Mouse (Mus musculus) right cerebral cortex, postnatal 4 days (tissue): ENCODE results near the gene Gngt1.

ENCODE experiments used
- DNase-seq: peaks from one replicate; pipeline ENCODE4 v3.0.0-alpha.2; 2022

Gene Gngt1

DNA sequence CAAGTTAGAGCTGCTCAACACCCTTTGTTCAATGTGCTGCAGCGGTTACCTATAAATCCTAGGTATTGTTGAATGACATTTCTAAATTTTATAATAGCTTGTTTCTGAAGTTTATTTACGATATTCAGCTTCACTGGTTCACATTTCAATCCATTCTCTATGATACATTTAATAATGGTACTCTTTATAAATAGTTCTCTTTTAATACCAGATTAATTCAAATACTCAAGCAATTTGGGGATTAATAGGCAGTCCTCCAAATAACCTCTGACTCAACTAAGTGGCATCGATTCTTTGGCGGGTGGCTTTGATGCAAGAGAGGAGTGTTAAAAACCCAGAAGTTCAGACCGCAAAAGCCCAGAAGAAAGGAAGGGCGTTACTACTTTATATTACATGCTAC lies at the start of gene Gngt1:
Gene Gngt1 (plus strand): TSS at position 301 of the 400 bp plus-strand sequence.
- DNase-seq = no peak

DNA sequence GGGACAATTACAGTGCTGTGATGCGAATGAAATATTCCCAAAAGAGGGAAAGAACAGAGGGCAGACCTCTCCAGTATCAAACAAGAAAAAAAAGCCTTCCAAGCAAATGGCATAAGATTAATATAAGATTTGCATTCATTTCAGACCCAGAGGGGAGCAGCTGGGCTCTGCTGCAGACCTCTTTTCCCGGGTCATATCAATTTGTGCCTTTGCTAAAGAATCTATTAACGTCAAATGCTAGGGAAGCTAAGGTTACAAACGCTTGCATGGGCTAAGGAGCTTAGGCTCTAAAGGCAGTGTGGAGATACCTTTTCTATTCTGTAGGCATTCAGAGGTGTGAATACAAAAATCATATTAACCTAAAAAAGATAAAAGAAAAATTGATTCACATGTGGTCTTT lies 38.6 kb upstream of the Gngt1 start:
- DNase-seq = no peak

DNA sequence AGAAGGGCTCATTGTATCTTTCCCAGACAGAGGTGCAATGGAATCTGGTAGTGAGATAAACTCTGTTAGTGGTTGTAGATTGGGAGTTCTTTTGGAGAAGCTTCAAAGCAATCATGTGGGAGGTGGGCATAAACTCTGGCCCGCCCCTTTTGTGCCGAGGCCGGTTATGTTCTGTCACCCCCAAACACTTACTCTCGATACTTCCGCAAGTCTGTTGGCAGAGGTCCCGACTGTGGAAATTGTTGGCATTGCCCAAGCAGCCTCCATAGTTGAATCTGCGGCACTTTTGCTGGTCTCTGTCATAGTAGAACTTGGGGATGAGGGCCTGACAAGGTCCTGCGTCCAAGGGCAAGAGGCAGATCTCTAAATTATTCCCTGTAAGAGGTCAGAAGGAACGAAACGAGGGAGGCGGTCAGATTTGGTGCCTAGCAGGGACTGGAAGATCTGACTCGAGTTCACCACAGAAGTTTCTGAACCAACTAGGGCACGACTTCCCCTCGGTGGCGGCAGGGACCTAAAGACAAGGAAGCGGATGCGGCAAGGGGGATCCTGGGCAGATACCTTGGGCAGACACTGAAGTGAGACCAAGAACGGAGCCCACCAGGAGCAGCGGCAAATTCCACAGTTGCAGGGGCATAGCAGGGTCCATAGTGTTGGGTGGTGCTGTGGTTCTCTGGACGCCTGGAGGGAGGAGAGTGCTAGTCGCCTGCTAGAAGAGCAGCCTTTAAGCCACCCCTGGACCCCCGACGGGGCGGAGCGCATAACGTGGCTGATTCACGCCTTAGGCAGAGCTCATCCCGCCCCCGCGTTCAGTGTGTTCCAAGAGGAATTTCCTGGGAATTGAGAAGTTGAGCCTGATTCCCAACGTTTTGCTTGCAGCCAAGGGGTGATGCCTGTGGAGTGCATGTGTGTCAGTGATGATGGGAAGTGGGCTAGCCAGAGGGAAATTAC lies 25.6 kb upstream of the Gngt1 start:
- peak; percentile 8 for DNase-seq

DNA sequence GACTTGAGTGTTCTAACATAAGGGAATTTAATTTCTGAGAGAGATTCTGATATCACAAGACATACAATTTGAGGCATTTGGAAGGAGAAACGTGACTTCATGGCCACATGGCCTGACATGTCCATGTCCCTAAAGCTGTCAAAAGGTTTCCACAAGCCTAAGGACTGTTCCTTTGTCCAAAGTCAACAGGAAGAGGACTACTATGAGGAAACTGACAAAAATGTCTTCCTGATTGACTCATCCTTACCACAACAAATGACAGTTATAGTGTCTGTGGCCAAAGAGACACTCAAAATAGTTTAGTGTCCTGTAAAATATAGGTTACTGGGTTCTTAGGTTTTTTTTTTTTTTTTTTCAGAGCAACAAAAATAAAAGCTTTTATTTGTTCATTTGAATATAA lies 19.9 kb upstream of the Gngt1 start:
- DNase-seq = no peak

DNA sequence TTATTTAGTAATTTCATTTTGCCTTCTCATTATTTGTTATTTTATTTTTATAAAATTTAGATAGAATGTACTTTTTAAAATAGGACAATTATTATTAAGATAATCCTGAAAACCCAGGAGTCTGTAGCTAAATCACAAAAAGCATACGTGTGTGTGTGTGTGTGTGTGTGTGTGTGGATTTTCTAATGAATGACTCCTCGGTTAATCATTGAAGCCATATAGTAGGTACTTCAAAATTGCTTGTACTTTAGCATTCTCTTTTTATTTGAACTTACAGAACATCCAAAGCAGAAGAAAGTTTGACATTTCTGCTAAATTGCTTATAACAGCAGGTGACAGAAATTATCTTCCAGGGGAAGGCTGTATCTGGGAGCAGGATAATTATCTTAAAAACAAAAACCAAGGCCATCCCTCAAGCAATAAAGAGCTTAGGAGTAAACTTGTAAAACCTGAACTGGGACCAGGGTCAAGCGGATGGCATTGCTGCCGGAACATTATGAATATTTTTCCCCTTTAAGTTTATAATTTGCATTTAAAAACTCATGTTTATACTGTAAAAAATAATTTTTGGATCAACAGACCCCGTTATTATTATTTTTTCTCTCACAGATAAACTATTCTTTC lies 10.8 kb upstream of the Gngt1 start:
- DNase-seq = no peak

DNA sequence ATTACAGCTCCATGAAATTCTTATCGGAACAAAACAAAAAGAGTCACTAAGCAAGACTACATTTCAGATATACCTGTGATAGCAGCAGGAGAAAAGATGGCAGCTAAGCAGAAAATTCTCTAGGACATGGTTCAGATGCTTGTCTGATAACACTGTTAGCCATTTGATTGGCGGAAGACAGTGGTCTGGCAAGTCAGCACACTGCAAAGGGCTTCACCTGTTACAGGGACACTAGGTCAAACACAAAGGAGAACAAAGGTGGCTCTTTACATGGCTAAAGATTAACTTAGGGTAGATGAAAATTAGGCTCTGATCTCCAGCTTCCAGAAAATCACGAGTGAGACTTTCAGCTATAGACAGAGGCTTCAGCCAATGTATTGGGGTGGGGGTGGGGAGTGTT lies 4.8 kb upstream of the Gngt1 start, which contains the start of gene Tfpi2:
Gene Tfpi2 (minus strand): TSS at position 170 of the 400 bp plus-strand sequence.
- no peak for DNase-seq

DNA sequence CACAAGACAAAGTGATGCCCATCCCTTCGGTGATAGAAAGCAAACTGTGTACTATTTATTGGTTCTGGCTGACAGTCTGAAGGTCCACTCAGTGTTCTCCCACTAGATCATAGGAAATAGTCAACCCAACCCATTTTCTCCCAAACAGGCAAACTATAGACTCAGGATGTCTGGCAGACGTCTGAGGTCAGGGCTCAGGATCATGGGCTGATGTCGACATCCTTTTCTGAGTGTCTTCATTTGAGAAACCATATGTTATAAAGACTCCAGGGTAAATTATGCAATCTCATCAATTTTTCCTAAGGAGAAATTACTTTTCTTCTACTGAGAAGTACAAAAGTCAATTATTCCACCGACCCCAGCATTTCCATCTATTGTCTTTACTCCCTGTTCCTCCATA lies 4.5 kb downstream of the Gngt1 start:
- DNase-seq = no peak

DNA sequence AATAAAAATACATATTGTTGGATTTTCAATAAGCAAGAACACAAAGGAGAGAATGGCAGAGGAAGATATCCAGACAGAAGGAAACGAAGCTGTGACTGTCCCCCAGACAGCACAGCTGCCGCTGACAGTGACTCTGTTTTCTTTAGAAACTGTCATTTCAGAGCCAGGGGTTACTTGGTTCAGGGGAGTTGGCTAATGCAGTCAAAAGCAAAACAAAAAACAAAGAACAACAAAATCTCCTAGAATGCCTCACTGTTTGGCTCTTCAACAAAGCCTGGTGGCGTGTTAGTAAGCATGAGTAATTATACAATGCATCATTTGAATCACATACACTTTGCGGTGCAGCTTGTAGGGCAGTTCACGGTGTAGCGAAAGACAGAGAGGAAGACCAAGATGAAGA lies 5.7 kb downstream of the Gngt1 start:
- DNase-seq = no peak

DNA sequence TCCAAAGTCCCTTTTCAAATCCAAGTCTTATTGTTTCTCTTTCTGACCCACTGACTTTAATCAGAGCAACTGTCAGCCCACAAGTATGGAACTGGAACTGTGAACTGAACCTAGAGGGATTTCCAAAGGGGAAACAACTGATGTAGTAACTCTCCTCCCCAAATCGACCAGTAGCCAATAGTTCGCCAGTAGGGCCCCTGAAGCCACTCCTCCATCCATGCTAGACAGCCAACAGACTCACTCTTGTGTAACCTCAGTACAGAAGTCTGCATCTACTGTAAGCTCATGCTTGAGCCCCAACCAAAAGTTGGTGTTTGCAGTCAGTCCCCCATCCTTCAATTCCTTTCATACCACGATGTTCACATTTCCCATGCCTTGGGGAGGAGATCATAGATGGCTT lies 7.1 kb downstream of the Gngt1 start:
- DNase-seq = no peak

DNA sequence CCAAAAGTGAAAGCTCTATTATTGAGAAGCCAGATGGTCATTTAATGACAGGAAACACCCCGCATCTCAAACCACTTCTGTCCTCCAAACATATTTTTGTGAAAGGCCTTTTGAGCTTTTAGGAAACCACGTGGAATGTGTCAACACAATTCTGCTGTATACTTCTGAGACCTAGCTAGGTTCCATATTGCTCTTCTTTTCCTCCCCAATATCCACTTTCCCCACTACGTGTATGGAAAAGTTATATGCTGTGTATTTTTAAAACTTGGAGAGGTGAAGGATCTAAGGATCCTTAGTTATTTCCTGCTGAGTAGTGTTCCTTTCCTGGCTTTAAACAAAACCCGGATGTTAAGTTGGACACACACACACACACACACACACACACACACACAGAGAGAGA lies 9.9 kb downstream of the Gngt1 start:
- DNase-seq = no peak

DNA sequence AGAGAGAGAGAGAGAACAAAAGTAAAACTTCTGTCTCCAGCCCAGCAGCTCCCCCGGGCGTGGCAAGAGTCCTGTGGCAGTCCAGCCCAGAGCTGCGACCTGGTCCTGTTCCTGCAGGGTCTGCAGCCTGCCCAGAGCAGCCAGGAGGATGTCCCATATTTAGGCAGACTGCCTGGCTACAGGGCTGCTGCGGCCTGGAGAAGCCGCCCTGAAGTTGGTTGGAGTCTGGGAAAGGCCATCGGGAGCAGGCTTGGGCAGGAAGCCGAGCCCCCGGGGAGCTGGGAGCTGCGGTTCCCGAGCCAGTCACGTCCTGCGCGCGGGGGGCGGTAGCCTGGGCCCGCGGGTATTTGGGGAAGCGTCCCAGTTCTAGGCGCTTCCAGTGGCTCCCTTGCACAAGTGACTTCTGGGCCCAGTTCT lies 10.3 kb downstream of the Gngt1 start, which contains the start of gene Gng11:
Gene Gng11 (plus strand): TSS at position 15 of the 417 bp plus-strand sequence.
- peak; percentile 29 for DNase-seq

DNA sequence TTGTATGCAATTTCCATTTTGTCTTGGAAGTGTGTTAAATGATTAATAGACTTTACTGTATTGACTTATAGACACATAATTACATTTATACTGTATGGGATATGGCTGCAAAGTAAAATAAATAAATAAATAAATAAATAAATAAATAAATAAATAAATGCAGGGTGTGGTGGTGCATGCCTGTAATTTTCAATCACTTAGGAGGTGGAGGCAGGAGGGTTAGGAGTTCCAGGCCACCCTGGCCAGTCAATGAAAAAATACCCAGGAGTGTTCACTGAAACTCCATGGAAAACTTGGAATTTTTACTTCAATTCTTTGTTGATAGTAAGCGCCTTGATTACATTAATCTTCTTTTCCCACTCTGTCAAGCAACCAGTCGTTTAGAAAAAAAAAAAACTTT lies 11.2 kb downstream of the Gngt1 start:
- DNase-seq = no peak

DNA sequence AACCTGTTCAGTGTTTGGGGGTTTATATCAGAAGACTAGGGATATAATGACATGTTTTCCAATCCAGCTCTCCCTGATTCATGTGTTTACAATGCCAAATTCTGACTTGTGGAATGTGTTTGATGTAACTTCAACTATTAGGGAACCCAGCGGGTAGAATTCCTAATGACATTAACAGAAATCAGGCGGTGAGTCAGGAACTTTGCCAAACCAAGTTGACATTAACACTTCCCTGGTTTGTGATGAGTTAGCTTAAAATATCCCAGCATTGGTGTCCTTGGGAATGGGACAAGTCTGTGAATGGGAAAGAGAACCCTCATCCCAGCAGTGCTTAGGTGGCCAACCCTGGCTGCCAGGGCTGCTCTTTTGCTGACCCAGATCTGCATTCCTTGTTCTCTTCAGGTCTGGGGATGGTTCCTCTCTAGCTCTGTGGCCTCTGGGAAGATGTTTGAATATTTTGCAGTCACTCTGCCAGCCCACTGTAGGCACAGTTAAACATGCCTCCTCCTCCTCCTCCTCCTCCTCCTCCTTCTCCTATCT lies 15.0 kb downstream of the Gngt1 start:
- DNase-seq = no peak

DNA sequence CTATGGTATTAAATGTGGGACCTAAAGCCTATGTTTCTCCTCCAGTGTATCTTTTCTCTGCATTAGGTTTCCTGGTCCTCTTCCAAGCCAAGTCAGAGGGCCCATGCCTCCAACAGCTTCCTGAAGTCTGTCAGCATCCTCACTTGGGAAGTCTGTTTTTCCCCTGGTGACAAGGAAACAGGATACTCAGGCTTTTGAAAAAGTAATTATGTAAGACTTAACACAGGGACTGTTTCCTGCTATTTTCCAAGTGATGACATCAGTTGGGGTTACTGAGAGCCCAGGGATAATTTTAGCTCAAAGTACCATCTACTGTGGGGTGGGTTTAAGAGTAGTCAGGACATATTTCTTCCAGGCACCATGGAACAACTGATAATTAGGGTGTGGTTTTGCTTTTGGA lies 16.0 kb downstream of the Gngt1 start:
- no peak for DNase-seq

DNA sequence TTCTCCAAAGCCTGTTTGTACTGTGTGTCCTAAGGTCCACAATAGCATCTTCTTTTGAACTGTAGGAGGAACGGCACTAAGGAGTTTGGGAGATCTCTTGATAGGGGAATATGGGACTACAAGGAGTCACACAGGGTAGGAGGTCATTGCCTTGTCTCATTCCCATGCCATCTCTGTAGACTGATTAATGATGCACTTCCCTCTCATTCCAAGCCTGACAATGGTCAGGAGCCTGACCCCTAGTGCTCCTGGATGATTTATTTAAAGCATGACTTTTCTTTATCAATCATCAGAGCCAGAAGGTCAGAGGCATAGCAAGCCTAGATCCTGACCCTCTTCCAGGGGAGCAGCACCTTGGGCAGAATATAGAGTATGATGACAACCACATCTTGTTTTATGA lies 29.1 kb downstream of the Gngt1 start:
- DNase-seq = no peak

DNA sequence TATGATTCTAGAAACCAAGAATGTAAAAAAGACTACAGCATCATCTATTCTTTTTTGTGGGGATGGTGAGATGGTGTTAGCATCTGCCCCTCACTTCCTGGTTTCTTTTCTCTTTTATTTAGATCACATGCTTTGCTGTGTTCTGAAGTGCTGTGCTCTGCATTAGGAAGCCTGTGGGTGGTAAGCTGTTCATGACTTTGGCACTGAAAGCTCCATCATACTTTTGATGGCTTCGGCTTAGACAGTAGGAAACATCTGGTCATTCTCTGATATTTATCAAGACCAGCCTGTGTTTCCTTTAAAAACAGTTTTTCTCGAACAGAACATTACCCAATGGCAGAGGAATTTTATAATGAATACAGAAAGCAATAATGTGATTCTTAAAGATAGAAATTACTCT lies 32.8 kb downstream of the Gngt1 start:
- DNase-seq = no peak

DNA sequence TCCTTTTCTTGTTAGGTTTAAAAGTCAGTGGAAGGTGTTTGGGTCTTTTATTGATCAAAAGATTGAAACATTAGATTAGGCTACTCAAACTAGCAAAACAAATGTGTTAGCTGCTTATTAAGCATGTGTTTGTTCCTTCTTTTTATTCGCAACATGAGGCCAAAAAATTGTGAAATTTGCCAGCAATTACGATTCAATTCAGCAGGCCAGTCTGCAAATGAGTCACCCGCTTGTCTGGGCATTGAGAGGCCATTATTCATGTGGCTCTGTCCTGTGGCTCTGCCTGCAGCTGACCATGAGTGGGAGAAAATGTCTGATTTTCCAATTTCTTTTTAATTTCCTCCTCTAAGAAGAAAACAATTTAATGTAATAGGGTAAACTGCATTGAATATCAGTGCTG lies 37.4 kb downstream of the Gngt1 start:
- DNase-seq = no peak

DNA sequence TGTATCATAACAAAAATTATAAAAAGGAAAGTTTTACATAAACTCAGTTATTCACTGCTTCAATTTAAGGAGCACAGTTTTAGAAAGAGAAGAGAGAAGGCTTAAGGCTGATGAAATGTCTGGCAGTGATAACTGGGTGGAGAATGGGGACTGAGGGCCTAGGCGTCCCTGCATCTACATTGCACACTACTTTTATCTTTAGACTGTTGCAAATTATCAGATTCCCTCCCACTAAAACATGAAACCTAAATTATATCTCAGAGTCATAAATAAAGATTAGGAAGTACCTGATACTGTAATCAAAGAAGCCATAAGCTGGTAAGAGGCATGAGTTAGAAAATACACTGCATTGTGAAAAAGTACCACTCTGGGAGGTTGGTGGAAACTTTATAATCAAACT lies 48.2 kb downstream of the Gngt1 start:
- no peak for DNase-seq
